Mouse (Mus musculus): ENCODE data around the gene Hvcn1. TPM values are rescaled to one million over a fixed set of nuclear protein-coding genes. Genes with fewer than 3 reads are reported as not detected.

Hvcn1 gene
- polyA plus RNA-seq, 1 experiment = 3.6 TPM

- DNase-seq (ENCODE audit: low spot score) = no peak
Observed at GRCm38 (mm10) chr5:122268858-122269604, 62.4 kb downstream of the Hvcn1 start.

- no peak for DNase-seq (ENCODE audit: low spot score)
Observed at GRCm38 (mm10) chr5:122272821-122273220, 66.2 kb downstream of the Hvcn1 start.

GRCm38 (mm10) chr5:122274785-122275184, 68.2 kb downstream of the Hvcn1 start:
- DNase-seq (ENCODE audit: low spot score) = no peak

GRCm38 (mm10) chr5:122278946-122279345, 72.3 kb downstream of the Hvcn1 start:
- no peak for DNase-seq (ENCODE audit: low spot score)

GRCm38 (mm10) chr5:122279799-122280421, 73.3 kb downstream of the Hvcn1 start:
- DNase-seq (ENCODE audit: low spot score) = no peak

GRCm38 (mm10) chr5:122280422-122280826, 73.8 kb downstream of the Hvcn1 start:
- no peak for DNase-seq (ENCODE audit: low spot score)

GRCm38 (mm10) chr5:122280827-122281462, 74.3 kb downstream of the Hvcn1 start:
- DNase-seq (ENCODE audit: low spot score) = peak; percentile 50

- no peak for DNase-seq (ENCODE audit: low spot score)
Observed at GRCm38 (mm10) chr5:122283828-122284182, 77.2 kb downstream of the Hvcn1 start.

- peak; percentile 79 for DNase-seq (ENCODE audit: low spot score)
Observed at GRCm38 (mm10) chr5:122284183-122285028, 77.8 kb downstream of the Hvcn1 start, which contains the start of gene Pptc7. Gene Pptc7 (plus strand): TSS chr5:122284365.

- no peak for DNase-seq (ENCODE audit: low spot score)
Observed at GRCm38 (mm10) chr5:122285029-122285766, 78.6 kb downstream of the Hvcn1 start.

GRCm38 (mm10) chr5:122285767-122286150, 79.2 kb downstream of the Hvcn1 start:
- DNase-seq (ENCODE audit: low spot score) = no peak

GRCm38 (mm10) chr5:122286191-122286590, 79.6 kb downstream of the Hvcn1 start:
- no peak for DNase-seq (ENCODE audit: low spot score)

- DNase-seq (ENCODE audit: low spot score) = no peak
Observed at GRCm38 (mm10) chr5:122287026-122287425, 80.4 kb downstream of the Hvcn1 start.

GRCm38 (mm10) chr5:122288147-122288811, 81.7 kb downstream of the Hvcn1 start:
- DNase-seq (ENCODE audit: low spot score) = no peak

GRCm38 (mm10) chr5:122291149-122291548, 84.5 kb downstream of the Hvcn1 start:
- DNase-seq (ENCODE audit: low spot score) = no peak

Other genes with a start within 250 kb of the Hvcn1 start
- 4.7 and 5.1 TPM in 2 replicates for gene Cux2, start 156.7 kb upstream of the Hvcn1 start, polyA plus RNA-seq (2012; rRNA removed)
- gene Myl2, start 105.9 kb upstream of the Hvcn1 start, polyA plus RNA-seq (2012; rRNA removed) = not detected in 2 replicates
- 0.18 and 0.19 TPM in 2 replicates for gene Ccdc63, start 66.0 kb upstream of the Hvcn1 start, polyA plus RNA-seq (2012; rRNA removed)
- gene Ppp1cc, start 48.5 kb upstream of the Hvcn1 start, polyA plus RNA-seq (2012; rRNA removed) = 167 and 172 TPM in 2 replicates
- gene Tctn1, start 57.7 kb downstream of the Hvcn1 start, polyA plus RNA-seq (2012; rRNA removed) = 15.6 and 17.7 TPM in 2 replicates
- gene Pptc7, start 77.6 kb downstream of the Hvcn1 start, polyA plus RNA-seq (2012; rRNA removed) = 22.6 and 25.2 TPM in 2 replicates
- 11.4 and 13.9 TPM in 2 replicates for gene Rad9b, start 147.4 kb downstream of the Hvcn1 start, polyA plus RNA-seq (2012; rRNA removed)
- gene Vps29, start 147.6 kb downstream of the Hvcn1 start, polyA plus RNA-seq (2012; rRNA removed) = 114 and 152 TPM in 2 replicates
- gene Gpn3, start 165.1 kb downstream of the Hvcn1 start, polyA plus RNA-seq (2012; rRNA removed) = 32.2 and 40.1 TPM in 2 replicates
- gene Fam216a, start 165.6 kb downstream of the Hvcn1 start, polyA plus RNA-seq (2012; rRNA removed) = 26.4 and 33.0 TPM in 2 replicates
- gene Arpc3, start 185.1 kb downstream of the Hvcn1 start, polyA plus RNA-seq (2012; rRNA removed) = 295 and 362 TPM in 2 replicates
- gene Anapc7, start 214.9 kb downstream of the Hvcn1 start, polyA plus RNA-seq (2012; rRNA removed) = 41.6 and 46.7 TPM in 2 replicates

Measured in urinary bladder, adult 2 months (tissue).